Mouse (Mus musculus): ENCODE measurements around the gene Tbk1. TPM values are rescaled to one million over a fixed set of nuclear protein-coding genes. Genes with fewer than 3 reads are reported as not detected.

The Tbk1 gene
- polyA plus RNA-seq, 1 experiment from 2014 or later = 38.6 TPM

Small RNA genes lying within 50 kb of the gene (microRNA-seq; reads per million reads assigned to microRNA genes)
- gene Gm24330 = not detected

Other genes with a start within 250 kb of the Tbk1 start
- 6.1 and 10.5 TPM in 2 replicates for gene Tbc1d30, start 235.5 kb downstream of the Tbk1 start, polyA plus RNA-seq (2014; fragmentation: Nextera tagmentation; extraction: Ambion mirVana)
- 52.7 and 53.7 TPM in 2 replicates for gene Gns, start 221.7 kb downstream of the Tbk1 start, polyA plus RNA-seq (2014; fragmentation: Nextera tagmentation; extraction: Ambion mirVana)
- gene Rassf3, start 110.4 kb downstream of the Tbk1 start, polyA plus RNA-seq (2014; fragmentation: Nextera tagmentation; extraction: Ambion mirVana) = 19.4 and 20.7 TPM in 2 replicates
- 59.9 and 60.2 TPM in 2 replicates for gene Xpot, start 39.5 kb upstream of the Tbk1 start, polyA plus RNA-seq (2014; fragmentation: Nextera tagmentation; extraction: Ambion mirVana)
- gene D930020B18Rik, start 54.8 kb upstream of the Tbk1 start, polyA plus RNA-seq (2014; fragmentation: Nextera tagmentation; extraction: Ambion mirVana) = 2.2 and 2.3 TPM in 2 replicates
- 3.9 and 5.2 TPM in 2 replicates for gene BC048403, start 153.2 kb upstream of the Tbk1 start, polyA plus RNA-seq (2014; fragmentation: Nextera tagmentation; extraction: Ambion mirVana)